Mouse (Mus musculus): Measurements from ENCODE around the gene Trim14.

- no peak for TF ChIP-seq CTCF (conservative IDR thresholded peaks at IDR 0.05; ENCODE audit: low read length)
- TF ChIP-seq NANOG (IDR thresholded peaks at IDR 0.05; ENCODE audit: borderline replicate concordance, low read length) = no peak
These were observed 6.2 kb downstream of the Trim14 start for GRCm38 (mm10) chr4:46529722-46530121.
